Mouse (Mus musculus) liver, adult 2 months (tissue): ENCODE measurements around the gene Cela3a.

Experiments
- CTCF ChIP-seq: fragments of 200-500 bp; IDR thresholded peaks from 2 replicates; pipeline ENCODE4 v1.5.1; 2011; ENCODE audit warnings: low read depth, low read length, control low read depth
- POLR2A ChIP-seq: fragments of 200-500 bp; IDR thresholded peaks from 2 replicates; pipeline ENCODE4 v1.6.1; 2011; ENCODE audit warnings: low read length, control low read depth; ENCODE audit not compliant: insufficient read depth; ENCODE audit errors: extremely low read depth

GRCm38 (mm10) chr4:137376778-137377177, 32.8 kb downstream of the Cela3a start:
- TF ChIP-seq CTCF (no peak), POLR2A (no peak)
